Mouse (Mus musculus): ENCODE data around the gene Rtn4. TPM values are rescaled to one million over a fixed set of nuclear protein-coding genes. Genes with fewer than 3 reads are reported as not detected.

The Rtn4 gene
- total and polyA plus RNA-seq, 3 experiments: 46.5 to 202 (median 57.8) TPM

GRCm38 (mm10) chr11:29774296-29774695 lies 81.5 kb downstream of the Rtn4 start:
- Histone ChIP-seq H3K9me3 (replicated peaks; ENCODE audit: insufficient read depth, low read length) (no peaks in the 10 kb centered on the region), H3K27ac (ENCODE audit: control insufficient read depth, low read depth, low read length) (no peak overlapping the region), H3K4me3 (ENCODE audit: control insufficient read depth in 1 of 2, insufficient read depth in 1 of 2, low read depth in 2 of 2, low read length in 2 of 2) (no peak overlapping the region), H3K36me3 (ENCODE audit: control insufficient read depth in 1 of 2, insufficient read depth in 2 of 2, low read length in 2 of 2) (peaks cover 0 to 2% of the 10 kb centered on the region in 2 experiments; a peak in 2 of 4 replicates), H3K4me1 (ENCODE audit: control insufficient read depth in 1 of 2, insufficient read depth in 2 of 2, low read length in 2 of 2) (peaks cover 4 to 8% of the 10 kb centered on the region in 2 experiments), H3K79me2 (ENCODE audit: control insufficient read depth, insufficient read depth, low read length, poor library complexity) (no peaks in the 10 kb centered on the region), H3K27me3 (ENCODE audit: control insufficient read depth in 1 of 2, insufficient read depth in 2 of 2, low read length in 2 of 2) (no peaks in the 10 kb centered on the region), H3K9ac (ENCODE audit: control insufficient read depth, low read depth, low read length, poor library complexity, severe bottlenecking) (no peak overlapping the region)
- DNase-seq (ENCODE audit: low read depth, low spot score): no peak
- TF ChIP-seq ZMIZ1 (IDR thresholded peaks at IDR 0.05; ENCODE audit: low read depth, low read length) (no peak), NELFE (IDR thresholded peaks at IDR 0.05; ENCODE audit: low read depth, low read length) (no peak), SIN3A (IDR thresholded peaks at IDR 0.05; ENCODE audit: low read length) (no peak), CHD1 (IDR thresholded peaks at IDR 0.05; ENCODE audit: low read depth, low read length) (no peak), E2F4 (IDR thresholded peaks at IDR 0.05; ENCODE audit: borderline replicate concordance, low read depth, low read length) (no peak), BHLHE40 (IDR thresholded peaks at IDR 0.05; ENCODE audit: borderline replicate concordance, low read depth, low read length) (no peak), RCOR1 (IDR thresholded peaks at IDR 0.05; ENCODE audit: low read depth, low read length) (no peak), ZNF384 (IDR thresholded peaks at IDR 0.05; ENCODE audit: low read depth, low read length) (no peak), KAT2A (conservative IDR thresholded peaks at IDR 0.05; ENCODE audit: low read depth, low read length) (no peak), POLR2AphosphoS2 (IDR thresholded peaks at IDR 0.05; ENCODE audit: low read length) (no peak), CTCF (IDR thresholded peaks at IDR 0.05 in 2 of 3, conservative IDR thresholded peaks at IDR 0.05 in 1 of 3; ENCODE audit: control insufficient read depth in 1 of 3, insufficient read depth in 1 of 3, low read depth in 2 of 3, low read length in 3 of 3, poor library complexity in 1 of 3, severe bottlenecking in 1 of 3) (no peak), MAX (IDR thresholded peaks at IDR 0.05; ENCODE audit: low read length) (no peak), CHD2 (IDR thresholded peaks at IDR 0.05; ENCODE audit: low read length) (no peak), MAFK (IDR thresholded peaks at IDR 0.05; ENCODE audit: borderline replicate concordance, low read depth, low read length) (no peak), POLR2AphosphoS5 (IDR thresholded peaks at IDR 0.05; ENCODE audit: borderline replicate concordance, low read depth, low read length) (no peak), SMC3 (IDR thresholded peaks at IDR 0.05; ENCODE audit: low read depth, low read length) (no peak)

- no peaks in the 10 kb centered on the region for H3K27me3 ChIP-seq (ENCODE audit: control insufficient read depth in 1 of 2, insufficient read depth in 2 of 2, low read length in 2 of 2)
- H3K4me3 ChIP-seq (ENCODE audit: control insufficient read depth in 1 of 2, insufficient read depth in 1 of 2, low read depth in 2 of 2, low read length in 2 of 2): no peak overlapping the region
- DNase-seq (ENCODE audit: low read depth, low spot score): peak; percentile 26
- H3K79me2 ChIP-seq (ENCODE audit: control insufficient read depth, insufficient read depth, low read length, poor library complexity): no peaks in the 10 kb centered on the region
- H3K4me1 ChIP-seq (ENCODE audit: control insufficient read depth in 1 of 2, insufficient read depth in 2 of 2, low read length in 2 of 2): peaks cover 4 to 8% of the 10 kb centered on the region in 2 experiments
- TF ChIP-seq ZC3H11A (IDR thresholded peaks at IDR 0.05; ENCODE audit: low read depth, low read length): no peak
- TF ChIP-seq POLR2AphosphoS2 (IDR thresholded peaks at IDR 0.05; ENCODE audit: low read length): no peak
- no peak for TF ChIP-seq USF1 (IDR thresholded peaks at IDR 0.05; ENCODE audit: low read depth, low read length)
- no peak for TF ChIP-seq E2F4 (IDR thresholded peaks at IDR 0.05; ENCODE audit: borderline replicate concordance, low read depth, low read length)
- TF ChIP-seq CTCF (IDR thresholded peaks at IDR 0.05 in 2 of 3, conservative IDR thresholded peaks at IDR 0.05 in 1 of 3; ENCODE audit: control insufficient read depth in 1 of 3, insufficient read depth in 1 of 3, low read depth in 2 of 3, low read length in 3 of 3, poor library complexity in 1 of 3, severe bottlenecking in 1 of 3): no peak
- TF ChIP-seq TBP (IDR thresholded peaks at IDR 0.05; ENCODE audit: low read depth, low read length): no peak
- no peak for TF ChIP-seq ETS1 (IDR thresholded peaks at IDR 0.05; ENCODE audit: low read depth, low read length)
- TF ChIP-seq HCFC1 (IDR thresholded peaks at IDR 0.05; ENCODE audit: low read depth, low read length): no peak
- TF ChIP-seq USF2 (IDR thresholded peaks at IDR 0.05; ENCODE audit: borderline replicate concordance in 1 of 2, insufficient read depth in 1 of 2, low read depth in 1 of 2, low read length in 2 of 2): no peak
- TF ChIP-seq MAZ (IDR thresholded peaks at IDR 0.05; ENCODE audit: low read depth, low read length): no peak
- no peak for TF ChIP-seq CHD1 (IDR thresholded peaks at IDR 0.05; ENCODE audit: low read depth, low read length)
- no peak for TF ChIP-seq KAT2A (conservative IDR thresholded peaks at IDR 0.05; ENCODE audit: low read depth, low read length)
- TF ChIP-seq RAD21 (IDR thresholded peaks at IDR 0.05; ENCODE audit: low read depth, low read length): no peak
- peaks cover 0 to 2% of the 10 kb centered on the region in 2 experiments; a peak in 2 of 4 replicates for H3K36me3 ChIP-seq (ENCODE audit: control insufficient read depth in 1 of 2, insufficient read depth in 2 of 2, low read length in 2 of 2)
- H3K9me3 ChIP-seq (replicated peaks; ENCODE audit: insufficient read depth, low read length): no peaks in the 10 kb centered on the region
- H3K9ac ChIP-seq (ENCODE audit: control insufficient read depth, low read depth, low read length, poor library complexity, severe bottlenecking): no peak overlapping the region
- no peak overlapping the region for H3K27ac ChIP-seq (ENCODE audit: control insufficient read depth, low read depth, low read length)
These were observed 82.0 kb downstream of the Rtn4 start for GRCm38 (mm10) chr11:29774760-29775159.

All from MEL (cell line).